Mouse (Mus musculus) spleen, postnatal 36 days (tissue): ENCODE data around the gene Gm20517.
A peak's percentile ranks its signal among the peaks of the same experiment; 100 is the strongest.
"Not testable (repeated sequence)": the region's sequence is repeated elsewhere in the genome, so short reads cannot be mapped to it uniquely, and the experiment has no call there.

Source experiments
- DNase-seq, 2 experiments: peaks; one replicate each; pipeline ENCODE4 v3.0.0; 2022; ENCODE audit warnings: low spot score in 2 of 2, mixed read lengths in 1 of 2

The Gm20517 gene

GRCm38 (mm10) chr17:47627791-47628190, 16.4 kb downstream of the Gm20517 start:
- DNase-seq: no peak

DNA sequence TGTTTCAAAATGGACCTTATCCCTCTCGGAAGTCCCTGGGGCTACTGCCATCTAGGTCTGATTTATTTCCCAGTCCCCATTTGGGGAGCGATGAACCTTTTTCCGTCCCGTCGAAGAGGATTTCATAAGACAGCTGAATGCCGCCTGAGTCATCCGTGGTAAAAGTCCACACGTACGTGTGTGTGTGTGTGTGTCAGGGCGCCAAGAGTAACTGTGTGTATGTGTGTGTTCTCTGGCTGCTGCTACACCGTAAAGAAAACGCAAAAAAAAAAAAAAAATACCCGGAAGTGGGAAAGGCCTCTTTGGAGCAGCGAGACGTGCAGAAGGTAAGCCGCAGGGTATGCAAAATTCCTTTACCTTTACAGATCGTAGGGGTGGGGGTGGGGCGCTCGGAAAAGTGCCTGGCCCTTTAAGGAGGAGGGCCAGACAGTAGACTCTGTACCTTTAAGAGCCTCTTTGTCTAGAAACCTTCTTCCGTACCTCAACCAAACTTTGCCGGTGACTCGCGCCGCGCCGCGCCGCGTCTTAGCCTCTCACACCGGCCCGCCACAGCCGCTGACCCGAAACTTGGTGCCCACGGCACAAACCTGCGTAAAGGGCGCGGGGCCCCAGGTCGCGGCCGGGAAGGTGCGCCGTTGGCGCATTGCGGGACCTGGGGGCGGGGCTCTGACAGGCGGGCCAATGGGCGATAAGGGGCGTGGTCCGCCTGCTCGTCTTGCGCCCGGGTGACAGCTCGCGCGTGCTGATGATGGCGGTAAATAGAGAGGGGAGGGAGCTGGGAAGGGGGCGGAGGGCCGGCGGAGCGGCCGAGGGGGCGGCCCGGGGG, 17.7 kb downstream of the Gm20517 start:
- peak; percentile 93 to 94 for DNase-seq

DNA sequence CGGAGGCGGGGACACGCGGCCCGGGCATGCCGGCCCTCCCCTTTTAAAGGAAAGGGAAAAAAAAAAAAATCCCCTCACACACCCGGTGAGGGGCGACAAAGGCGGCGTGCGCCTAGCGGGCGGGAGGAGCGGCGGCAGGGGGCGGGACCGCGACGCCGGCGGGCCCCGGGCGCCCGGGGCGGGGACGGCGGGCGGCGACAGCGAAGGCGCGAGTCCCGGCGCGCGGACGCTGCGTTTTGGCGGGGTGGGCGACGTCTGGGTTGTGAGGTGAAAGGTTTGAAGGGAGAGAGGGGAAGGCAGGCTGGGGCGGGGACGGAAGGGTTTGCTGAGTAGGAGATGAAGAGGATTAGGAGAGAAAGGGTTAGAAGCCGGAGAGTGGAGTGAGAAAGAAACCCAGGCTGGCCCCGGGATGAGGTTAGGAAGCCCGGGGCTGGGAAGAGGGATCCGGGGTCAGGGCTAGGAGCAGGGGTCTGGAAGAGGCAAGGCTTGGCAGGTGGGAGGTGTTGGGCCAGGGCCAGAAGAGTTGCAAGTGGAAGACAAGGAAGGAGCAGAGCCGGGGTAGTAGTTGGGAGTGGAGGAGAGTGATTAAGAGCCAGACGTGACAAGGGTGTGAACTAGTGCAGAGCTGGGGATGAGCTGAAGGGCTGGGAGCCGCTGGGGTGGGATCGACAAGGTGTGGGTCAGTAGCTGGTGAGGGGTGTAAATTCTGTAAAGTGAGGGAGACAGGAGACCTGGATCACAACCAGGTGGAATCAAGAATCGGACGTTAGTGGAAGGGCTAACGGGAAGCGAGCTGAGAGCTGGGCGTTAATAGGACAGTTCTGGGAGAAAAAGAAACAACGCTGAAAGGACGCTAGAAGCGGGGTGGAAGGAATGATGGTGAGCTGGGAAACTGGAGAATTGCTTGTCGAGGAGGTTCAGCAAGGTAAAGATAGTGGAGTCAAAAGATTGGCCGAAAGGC, 18.6 kb downstream of the Gm20517 start:
- peak; percentile 19 to 36 for DNase-seq

- no peak for DNase-seq
These were observed 19.3 kb downstream of the Gm20517 start, which contains the start of gene Usp49 for GRCm38 (mm10) chr17:47630678-47631065. Gene Usp49, plus strand, starts transcription at chr17:47630690.

GRCm38 (mm10) chr17:47632181-47632840, 20.9 kb downstream of the Gm20517 start:
- DNase-seq: no peak

GRCm38 (mm10) chr17:47633999-47634770, 22.8 kb downstream of the Gm20517 start:
- no peak for DNase-seq

- DNase-seq: no peak
These were observed 31.6 kb downstream of the Gm20517 start for GRCm38 (mm10) chr17:47642992-47643391.

- DNase-seq: peak; percentile 43 to 61
These were observed 35.3 kb downstream of the Gm20517 start for GRCm38 (mm10) chr17:47646683-47647082.

GRCm38 (mm10) chr17:47648966-47649365, 37.6 kb downstream of the Gm20517 start:
- DNase-seq: no peak

DNA sequence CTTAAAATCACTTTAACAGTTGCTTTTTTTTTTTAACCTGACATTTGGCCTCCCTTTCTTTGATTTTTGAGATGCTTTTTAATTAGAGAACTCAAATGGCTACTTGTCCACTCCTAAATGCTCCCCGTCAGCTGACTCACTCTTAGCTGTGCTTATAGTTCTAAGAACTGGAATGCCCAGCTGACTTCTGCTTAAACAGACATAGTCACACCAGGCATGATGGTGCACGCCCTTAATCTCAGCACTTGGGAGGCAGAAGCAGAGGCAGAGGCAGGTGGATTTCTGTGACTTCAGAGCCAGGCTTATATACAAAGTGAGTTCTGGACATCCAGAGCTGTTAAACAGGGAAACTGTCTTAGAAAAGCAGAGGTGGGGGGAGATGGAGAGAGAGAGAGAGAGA, 40.6 kb downstream of the Gm20517 start:
- DNase-seq: no peak

- DNase-seq: not testable (repeated sequence)
These were observed 43.0 kb downstream of the Gm20517 start for GRCm38 (mm10) chr17:47654346-47654745.

GRCm38 (mm10) chr17:47655697-47656096, 44.3 kb downstream of the Gm20517 start:
- DNase-seq: no peak

DNA sequence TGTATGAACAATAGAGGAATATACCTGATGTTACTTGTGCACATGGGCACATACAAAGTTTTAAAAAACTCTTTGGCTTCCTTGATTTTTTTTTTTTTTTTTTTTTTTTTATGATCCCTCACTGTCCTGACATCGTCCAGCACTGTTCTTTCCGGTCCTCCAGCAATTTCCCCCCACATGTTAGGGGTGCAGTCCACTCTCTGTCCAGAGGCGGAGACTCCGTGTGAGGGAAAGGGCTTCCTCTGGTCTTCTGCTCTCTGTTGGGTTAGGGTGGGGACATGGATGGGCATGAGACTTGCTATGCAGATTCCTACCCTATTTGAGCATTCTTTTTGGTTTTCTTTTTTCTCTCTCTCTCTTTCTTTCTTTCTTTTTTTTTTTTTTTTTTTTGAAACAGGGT, 46.5 kb downstream of the Gm20517 start:
- no peak for DNase-seq

- DNase-seq: no peak
These were observed 47.4 kb downstream of the Gm20517 start for GRCm38 (mm10) chr17:47658741-47659243.

- DNase-seq: no peak
These were observed 51.8 kb downstream of the Gm20517 start for GRCm38 (mm10) chr17:47663009-47663713.

DNA sequence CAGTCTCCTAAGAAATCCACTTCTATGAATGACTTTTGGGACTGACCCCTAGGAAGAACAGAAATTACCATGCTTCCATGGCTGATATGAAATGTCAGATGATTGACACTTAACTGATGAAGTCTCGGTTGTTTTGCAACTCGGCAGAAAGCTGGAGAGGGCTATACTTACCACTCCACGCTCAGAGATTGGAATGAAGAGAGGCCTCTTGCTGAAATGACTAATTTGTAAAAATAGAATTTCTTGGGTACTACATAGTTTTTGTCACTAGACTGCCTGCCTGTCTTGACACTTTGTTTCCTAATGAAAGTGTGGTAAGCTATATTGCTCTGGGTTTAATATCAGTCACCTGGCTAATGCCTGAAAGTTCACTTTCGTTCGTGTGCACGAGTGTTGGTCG, 53.1 kb downstream of the Gm20517 start:
- DNase-seq: no peak

- DNase-seq: no peak
These were observed 57.8 kb downstream of the Gm20517 start for GRCm38 (mm10) chr17:47669166-47669565.

DNA sequence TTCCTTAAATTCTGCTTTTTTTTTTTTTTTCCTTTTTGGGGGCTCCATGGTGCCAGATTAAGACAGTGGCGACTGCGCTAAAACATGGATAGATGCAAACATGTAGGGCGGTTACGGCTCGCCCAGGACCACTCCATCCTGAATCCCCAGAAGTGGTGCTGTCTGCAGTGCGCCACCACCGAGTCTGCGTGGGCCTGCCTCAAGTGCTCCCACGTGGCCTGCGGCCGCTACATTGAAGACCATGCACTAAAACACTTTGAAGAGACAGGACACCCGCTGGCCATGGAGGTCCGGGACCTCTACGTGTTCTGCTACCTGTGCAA, 60.6 kb downstream of the Gm20517 start:
- DNase-seq: no peak

DNA sequence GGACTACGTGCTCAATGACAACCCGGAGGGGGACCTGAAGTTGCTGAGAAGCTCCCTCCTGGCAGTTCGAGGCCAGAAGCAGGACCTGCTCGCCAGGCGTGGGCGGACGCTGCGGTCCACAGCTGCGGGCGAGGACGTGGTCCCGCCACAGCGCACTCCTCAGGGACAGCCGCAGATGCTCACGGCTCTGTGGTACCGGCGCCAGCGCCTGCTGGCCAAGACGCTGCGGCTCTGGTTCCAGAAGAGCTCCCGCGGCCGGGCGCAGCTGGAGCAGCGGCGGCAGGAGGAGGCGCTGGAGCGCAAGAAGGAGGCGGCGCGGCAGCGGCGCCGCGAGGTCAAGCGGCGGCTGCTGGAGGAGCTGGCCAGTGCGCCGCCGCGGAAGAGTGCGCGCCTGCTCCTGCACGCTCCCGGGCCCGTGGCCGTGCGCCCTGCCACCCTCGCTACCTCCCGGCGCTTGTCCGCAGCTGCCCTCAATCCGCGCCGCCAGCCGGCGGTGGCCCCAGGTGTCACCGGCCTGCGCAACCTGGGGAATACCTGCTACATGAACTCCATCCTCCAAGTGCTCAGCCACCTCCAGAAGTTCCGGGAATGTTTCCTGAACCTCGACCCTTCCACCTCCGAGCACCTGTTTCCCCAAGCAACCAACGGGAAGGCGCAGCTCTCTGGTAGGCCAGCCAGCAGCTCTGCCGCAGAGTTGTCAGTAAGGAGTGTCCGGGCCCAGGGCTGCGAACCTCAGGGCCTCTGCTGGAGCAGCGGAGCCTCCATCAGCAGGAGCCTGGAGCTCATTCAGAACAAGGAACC, 61.1 kb downstream of the Gm20517 start:
- no peak for DNase-seq

DNA sequence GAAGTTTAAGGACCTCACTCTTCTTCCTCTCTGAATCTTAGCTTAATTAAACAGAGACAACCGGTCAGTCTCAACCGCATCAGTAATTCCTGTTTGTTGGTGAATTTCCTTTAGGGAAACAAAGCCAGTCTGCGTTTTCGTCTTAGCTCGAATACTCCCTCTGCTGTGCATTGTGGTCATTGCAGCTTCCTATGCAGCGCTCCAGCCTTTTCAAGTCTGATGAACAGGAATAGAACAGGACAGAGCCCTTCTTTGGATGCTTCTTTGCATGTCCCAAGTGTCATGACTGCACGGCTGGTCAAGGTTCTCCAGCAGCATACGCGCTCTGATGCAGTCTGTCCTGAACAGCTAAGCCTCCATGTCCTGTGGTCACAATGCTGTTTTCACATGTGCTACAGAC, 65.2 kb downstream of the Gm20517 start:
- no peak for DNase-seq
